Mouse (Mus musculus) limb, embryonic 12.5 days (tissue): ENCODE results near the gene 2210011C24Rik. TPM values are rescaled to one million over a fixed set of nuclear protein-coding genes. Genes with fewer than 3 reads are reported as not detected.
"Not testable (repeated sequence)": the region's sequence is repeated elsewhere in the genome, so short reads cannot be mapped to it uniquely, and the experiment has no call there.

ENCODE experiments used
- ATAC-seq: fragments of 200-750 bp; cut with Nextera tagmentation; 2 replicates; pipeline ENCODE4 v1.8.0; 2017; ENCODE audit warnings: low read depth, moderate TSS enrichment; ENCODE audit not compliant: insufficient number of reproducible peaks, insufficient read depth, low FRiP score, low TSS enrichment
- H3K27ac ChIP-seq: fragments of 300-500 bp; sonication (generic); 2 replicates; pipeline ENCODE4 v1.5.1; 2016; ENCODE audit warnings: mild to moderate bottlenecking, moderate library complexity
- H3K27me3 ChIP-seq: fragments of 300-500 bp; sonication (generic); 2 replicates; pipeline ENCODE4 v1.6.1; 2016; ENCODE audit warnings: mild to moderate bottlenecking, moderate library complexity
- H3K36me3 ChIP-seq: fragments of 300-500 bp; sonication (generic); 2 replicates; pipeline ENCODE4 v1.6.1; 2016; ENCODE audit warnings: mild to moderate bottlenecking, moderate library complexity
- H3K4me1 ChIP-seq: fragments of 300-500 bp; sonication (generic); replicated peaks from 2 replicates; pipeline ENCODE4 v1.6.1; 2016
- H3K4me2 ChIP-seq: fragments of 300-500 bp; sonication (generic); 2 replicates; pipeline ENCODE4 v1.6.1; 2016; ENCODE audit warnings: mild to moderate bottlenecking, moderate library complexity
- H3K4me3 ChIP-seq: fragments of 300-500 bp; sonication (generic); replicated peaks from 2 replicates; pipeline ENCODE4 v1.5.1; 2016; ENCODE audit warnings: mild to moderate bottlenecking
- H3K9ac ChIP-seq: fragments of 300-500 bp; sonication (generic); replicated peaks from 2 replicates; pipeline ENCODE4 v1.6.1; 2016; ENCODE audit warnings: mild to moderate bottlenecking, moderate library complexity
- H3K9me3 ChIP-seq: fragments of 300-500 bp; sonication (generic); 2 replicates; pipeline ENCODE4 v1.6.1; 2016; ENCODE audit warnings: mild to moderate bottlenecking, moderate library complexity
- WGBS: fragments of 180-500 bp; shearing (Covaris S2); methylation state at CpG from one replicate; pipeline ENCODE4 v1.1.7; 2016; 5-methylcytosine and 5-hydroxymethylcytosine counted together
- polyA plus RNA-seq: library from polyadenylated mRNA; unstranded; fragments of >200 nt; fragmentation: Nextera tagmentation; extraction: Ambion mirVana; gene quantifications from 2 replicates; pipeline ENCODE4 v1.2.1, GENCODE M21; 2016

The 2210011C24Rik gene
- polyA plus RNA-seq, 1 experiment from 2014 or later = not detected

DNA sequence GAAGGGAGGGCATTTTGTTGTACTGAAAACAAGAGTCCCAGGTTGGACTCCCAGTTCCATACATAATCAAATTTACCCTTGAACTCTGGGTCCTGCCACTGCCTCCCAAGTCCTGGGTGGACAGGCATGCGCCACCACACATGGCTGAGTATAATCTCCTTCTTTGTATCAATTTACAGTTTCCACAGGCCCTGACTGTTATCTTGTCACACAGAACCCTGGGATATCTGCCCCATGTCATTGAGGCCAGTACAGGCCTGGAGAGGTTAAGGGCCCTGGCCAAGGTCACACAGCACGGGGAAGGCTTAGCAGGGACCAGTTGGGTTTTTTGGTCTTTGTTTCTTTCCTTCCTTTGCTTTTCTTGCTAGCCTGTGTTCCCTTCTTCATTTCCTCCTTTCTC is 19.5 kb downstream of the 2210011C24Rik start:
- ATAC-seq = no peak
- 94% methylated on average over 2 of the region's 2 CpGs for WGBS

DNA sequence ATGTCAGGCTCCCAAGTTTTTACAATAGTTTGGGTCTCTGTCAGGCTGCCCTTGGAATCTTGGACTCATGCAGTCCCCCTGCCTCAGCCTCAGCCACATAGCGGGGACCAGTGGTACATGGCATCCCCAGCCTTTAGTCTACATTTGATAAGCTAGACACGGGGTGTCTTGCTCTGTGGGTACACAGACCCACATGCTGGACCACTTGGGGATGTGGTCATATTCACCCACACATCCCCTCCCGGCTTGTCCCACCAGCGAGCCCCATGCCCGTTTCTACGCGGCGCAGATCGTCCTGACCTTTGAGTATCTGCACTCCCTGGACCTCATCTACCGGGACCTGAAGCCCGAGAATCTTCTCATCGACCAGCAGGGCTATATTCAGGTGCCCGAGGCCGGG is 21.8 kb downstream of the 2210011C24Rik start:
- Histone ChIP-seq H3K27me3 (no peaks in the 10 kb centered on the region), H3K4me3 (no peak overlapping the region), H3K4me1 (no peaks in the 10 kb centered on the region), H3K4me2 (no peak overlapping the region), H3K9me3 (no peaks in the 10 kb centered on the region), H3K36me3 (peaks cover 89% of the 10 kb centered on the region), H3K27ac (no peak overlapping the region), H3K9ac (no peak overlapping the region)
- no peak for ATAC-seq
- 93% methylated on average over 14 of the region's 14 CpGs for WGBS

More for the DNA sequence above, 19.5 kb downstream of the 2210011C24Rik start:
- Histone ChIP-seq H3K36me3 (peaks cover 67% of the 10 kb centered on the region), H3K9me3 (no peaks in the 10 kb centered on the region), H3K27ac (no peak overlapping the region), H3K4me3 (no peak overlapping the region), H3K4me1 (peaks cover 7% of the 10 kb centered on the region), H3K27me3 (no peaks in the 10 kb centered on the region), H3K4me2 (no peak overlapping the region), H3K9ac (no peak overlapping the region)

DNA sequence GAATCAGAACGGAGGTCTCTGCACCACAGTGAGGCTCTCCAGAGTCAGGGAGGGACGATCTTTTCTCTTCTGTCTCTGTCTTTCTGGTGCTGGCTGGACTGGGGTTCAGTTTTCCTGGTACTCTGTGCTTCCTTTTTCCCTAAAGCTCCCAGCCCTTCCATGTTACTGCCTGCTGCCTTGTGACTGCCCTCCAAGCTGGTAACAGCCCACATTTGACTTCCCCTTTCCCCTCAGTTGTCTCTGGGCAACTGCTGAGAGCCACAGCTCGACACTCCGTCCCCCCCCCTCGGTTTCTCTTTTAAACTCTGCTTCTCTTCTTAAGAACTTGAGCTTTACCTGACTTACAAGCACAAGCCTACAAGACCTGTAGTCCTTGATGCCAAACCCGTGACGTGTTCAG is 22.7 kb downstream of the 2210011C24Rik start:
- peaks cover 89% of the 10 kb centered on the region for H3K36me3 ChIP-seq
- no peak overlapping the region for H3K27ac ChIP-seq
- no peak overlapping the region for H3K4me2 ChIP-seq
- no peak overlapping the region for H3K9ac ChIP-seq
- H3K4me1 ChIP-seq = no peaks in the 10 kb centered on the region
- H3K4me3 ChIP-seq = no peak overlapping the region
- no peaks in the 10 kb centered on the region for H3K27me3 ChIP-seq
- no peaks in the 10 kb centered on the region for H3K9me3 ChIP-seq
- no peak for ATAC-seq
- WGBS = 87% methylated on average over 7 of the region's 7 CpGs

DNA sequence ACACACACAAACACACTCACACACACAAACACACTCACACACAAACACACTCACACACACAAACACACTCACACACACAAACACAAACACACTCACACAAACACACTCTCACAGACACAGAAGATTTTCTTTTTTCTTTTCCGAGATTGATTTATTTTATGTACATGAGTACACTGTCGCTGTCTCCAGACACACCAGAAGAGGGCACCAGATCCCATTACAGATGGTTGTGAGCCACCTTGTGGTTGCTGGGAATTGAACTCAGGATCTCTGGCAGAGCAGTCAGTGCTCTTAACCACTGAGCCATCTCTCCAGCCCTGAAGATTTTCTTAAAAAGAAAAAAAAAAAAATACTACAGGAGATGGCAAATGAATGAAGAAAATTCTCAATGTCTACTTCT is 28.7 kb downstream of the 2210011C24Rik start:
- H3K27ac ChIP-seq, H3K9ac ChIP-seq, H3K27me3 ChIP-seq, H3K4me2 ChIP-seq, H3K9me3 ChIP-seq, H3K4me3 ChIP-seq, H3K4me1 ChIP-seq, ATAC-seq: not testable (repeated sequence)
- WGBS = 97% methylated on average over 2 of the region's 2 CpGs
- H3K36me3 ChIP-seq = peaks cover 93% of the 10 kb centered on the region

DNA sequence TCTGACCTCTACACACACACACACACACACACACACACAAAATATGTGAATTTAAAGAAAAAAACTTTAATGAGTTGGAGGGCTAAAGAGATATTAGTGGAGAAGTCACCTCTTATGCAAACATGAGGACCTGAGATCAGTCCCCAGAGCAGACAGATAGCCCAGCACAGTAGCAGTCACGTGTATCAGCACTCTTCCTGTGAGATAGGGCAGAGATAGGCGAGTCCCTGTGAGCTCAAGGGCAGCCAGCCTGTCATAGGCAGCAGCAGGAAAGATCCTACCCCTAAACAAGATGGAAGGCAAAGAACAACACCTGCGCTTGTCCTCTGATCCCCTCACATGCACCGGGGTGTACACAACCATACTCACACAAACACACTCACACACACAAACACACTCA is 29.5 kb downstream of the 2210011C24Rik start:
- H3K4me2 ChIP-seq = no peak overlapping the region
- H3K4me3 ChIP-seq = no peak overlapping the region
- peaks cover 11% of the 10 kb centered on the region for H3K4me1 ChIP-seq
- H3K27ac ChIP-seq = no peak overlapping the region
- H3K36me3 ChIP-seq = peaks cover 87% of the 10 kb centered on the region
- WGBS = 90% methylated on average over 4 of the region's 4 CpGs
- 0 out of 2 replicates have a peak, but pooled peaks cover 4% of the 10 kb centered on the region for H3K9me3 ChIP-seq
- ATAC-seq = no peak
- H3K27me3 ChIP-seq = no peaks in the 10 kb centered on the region
- no peak overlapping the region for H3K9ac ChIP-seq

DNA sequence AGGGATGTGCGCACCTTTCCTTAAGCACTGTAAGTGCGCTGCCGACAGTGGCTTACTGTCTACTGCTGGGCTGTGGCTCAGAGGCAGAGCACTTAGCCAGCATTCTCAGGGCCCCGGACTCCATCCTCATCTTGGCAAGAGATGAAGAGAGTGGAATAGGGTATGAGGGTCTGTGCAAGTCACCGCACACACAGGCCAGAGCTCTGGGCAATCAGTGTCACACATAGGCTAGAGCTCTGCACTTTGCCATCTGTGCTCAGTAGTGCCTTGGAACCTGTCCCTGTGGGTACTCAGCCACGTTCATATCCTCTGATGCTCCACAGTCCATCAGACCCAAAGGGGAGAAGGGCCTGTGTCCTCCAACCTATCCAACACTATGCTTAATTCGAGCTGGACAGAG is 30.4 kb downstream of the 2210011C24Rik start:
- 97% methylated on average over 7 of the region's 7 CpGs for WGBS
- Histone ChIP-seq H3K27me3 (no peaks in the 10 kb centered on the region), H3K36me3 (peaks cover 77% of the 10 kb centered on the region), H3K9ac (no peak overlapping the region), H3K4me3 (no peak overlapping the region), H3K27ac (no peak overlapping the region), H3K4me2 (no peak overlapping the region), H3K9me3 (0 out of 2 replicates have a peak, but pooled peaks cover 4% of the 10 kb centered on the region), H3K4me1 (peaks cover 20% of the 10 kb centered on the region)
- no peak for ATAC-seq

DNA sequence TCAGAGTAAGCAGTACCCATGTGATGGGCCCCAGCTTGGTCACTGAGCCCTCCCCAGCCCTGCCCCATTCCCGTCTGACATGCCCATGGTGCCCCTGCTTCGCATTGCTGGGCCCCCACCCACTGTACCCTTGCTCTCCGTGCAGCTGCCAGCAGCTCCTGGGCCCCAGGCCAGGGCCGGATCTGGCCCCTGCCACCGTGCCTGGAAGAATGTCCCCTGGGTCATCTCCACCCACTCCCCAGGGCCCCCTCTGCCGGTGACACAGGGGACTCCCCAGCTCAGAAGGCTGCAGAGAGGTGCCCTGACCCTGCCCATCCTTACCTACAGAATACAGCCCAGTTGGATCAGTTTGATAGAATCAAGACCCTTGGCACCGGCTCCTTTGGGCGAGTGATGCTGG is 31.1 kb downstream of the 2210011C24Rik start:
- no peak overlapping the region for H3K9ac ChIP-seq
- H3K4me2 ChIP-seq = no peak overlapping the region
- H3K36me3 ChIP-seq = peaks cover 71% of the 10 kb centered on the region
- H3K9me3 ChIP-seq = 0 out of 2 replicates have a peak, but pooled peaks cover 4% of the 10 kb centered on the region
- H3K27ac ChIP-seq = no peak overlapping the region
- no peak for ATAC-seq
- peaks cover 20% of the 10 kb centered on the region for H3K4me1 ChIP-seq
- no peak overlapping the region for H3K4me3 ChIP-seq
- H3K27me3 ChIP-seq = no peaks in the 10 kb centered on the region
- 84% methylated on average over 8 of the region's 8 CpGs for WGBS

DNA sequence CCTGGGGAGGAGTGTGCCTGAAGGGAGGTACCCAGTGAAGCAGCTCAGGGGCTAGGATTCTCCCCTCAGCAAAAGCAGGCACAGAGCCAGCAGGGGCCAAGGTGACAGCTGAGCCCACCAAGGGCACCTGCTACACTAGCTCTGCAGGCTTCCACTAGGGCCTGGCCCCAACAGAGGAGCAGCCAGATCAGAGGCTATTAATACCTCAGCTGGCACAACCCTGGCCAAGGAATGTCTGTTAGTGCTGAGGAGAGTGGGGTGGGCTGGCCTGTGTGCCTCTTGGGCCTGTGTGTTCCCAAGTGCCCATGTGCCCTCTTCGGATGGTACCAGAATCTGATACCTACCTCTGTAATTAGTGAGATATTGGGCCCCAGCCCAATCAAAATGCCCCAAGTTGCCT is 31.7 kb downstream of the 2210011C24Rik start:
- H3K36me3 ChIP-seq = peaks cover 65% of the 10 kb centered on the region
- ATAC-seq = no peak
- H3K27me3 ChIP-seq = no peaks in the 10 kb centered on the region
- no peak overlapping the region for H3K27ac ChIP-seq
- no peak overlapping the region for H3K4me2 ChIP-seq
- H3K4me3 ChIP-seq = no peak overlapping the region
- 96% methylated on average over 1 of the region's 1 CpGs for WGBS
- H3K4me1 ChIP-seq = peaks cover 20% of the 10 kb centered on the region
- 0 out of 2 replicates have a peak, but pooled peaks cover 4% of the 10 kb centered on the region for H3K9me3 ChIP-seq
- H3K9ac ChIP-seq = no peak overlapping the region

DNA sequence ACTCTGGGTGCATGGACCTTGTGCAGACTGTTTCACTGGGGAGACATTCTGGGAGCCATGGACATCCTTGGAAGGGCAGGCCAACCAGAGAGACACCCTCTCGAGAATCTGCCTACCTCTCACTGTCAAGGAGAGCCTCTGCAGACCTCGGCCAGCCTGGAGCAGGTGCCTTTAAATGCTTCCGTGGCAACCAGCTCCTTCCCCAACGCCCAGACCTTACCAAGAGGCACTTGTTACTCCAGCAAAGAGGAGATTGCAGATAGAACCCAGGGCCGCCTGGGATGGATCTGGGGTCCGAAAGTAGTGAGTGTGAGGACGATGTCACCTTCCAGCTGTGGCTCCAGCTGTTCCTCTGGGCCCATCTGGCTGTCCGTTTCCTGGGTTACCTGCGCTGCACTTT is 33.8 kb downstream of the 2210011C24Rik start:
- Histone ChIP-seq H3K9ac (no peak overlapping the region), H3K27me3 (no peaks in the 10 kb centered on the region), H3K27ac (peak overlapping the region; percentile 14), H3K36me3 (peaks cover 47% of the 10 kb centered on the region), H3K4me3 (no peak overlapping the region), H3K4me1 (peaks cover 34% of the 10 kb centered on the region), H3K4me2 (peak overlapping the region; percentile 28; the same call in 1 of the 2 replicates), H3K9me3 (no peaks in the 10 kb centered on the region)
- ATAC-seq = no peak
- WGBS = 76% methylated on average over 9 of the region's 9 CpGs

DNA sequence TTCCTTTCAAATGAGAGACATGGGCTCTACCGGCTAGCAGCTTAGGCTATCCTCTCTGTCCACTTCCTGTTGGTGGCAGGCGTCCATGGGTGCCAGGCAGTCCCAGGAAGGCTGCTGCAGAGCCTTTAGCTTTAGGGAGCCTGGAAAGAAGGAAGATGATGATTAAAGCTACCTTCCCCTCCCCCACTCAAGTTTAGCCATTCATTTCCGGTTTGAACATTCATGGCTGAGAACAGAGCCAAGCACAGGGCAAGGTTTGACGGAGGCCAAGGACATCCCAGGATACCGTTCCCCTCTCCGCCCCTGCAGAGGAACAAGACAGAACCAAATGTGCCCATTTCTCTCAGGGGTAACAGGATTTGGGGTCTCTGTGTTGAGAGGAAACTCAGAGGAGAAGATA is 34.3 kb downstream of the 2210011C24Rik start:
- Histone ChIP-seq H3K36me3 (peaks cover 41% of the 10 kb centered on the region), H3K9ac (no peak overlapping the region), H3K4me2 (peak overlapping the region; percentile 28; the same call in 1 of the 2 replicates), H3K4me1 (peaks cover 34% of the 10 kb centered on the region), H3K27ac (peak overlapping the region; percentile 14), H3K9me3 (no peaks in the 10 kb centered on the region), H3K4me3 (no peak overlapping the region), H3K27me3 (no peaks in the 10 kb centered on the region)
- no peak for ATAC-seq
- 48% methylated on average over 6 of the region's 6 CpGs for WGBS

DNA sequence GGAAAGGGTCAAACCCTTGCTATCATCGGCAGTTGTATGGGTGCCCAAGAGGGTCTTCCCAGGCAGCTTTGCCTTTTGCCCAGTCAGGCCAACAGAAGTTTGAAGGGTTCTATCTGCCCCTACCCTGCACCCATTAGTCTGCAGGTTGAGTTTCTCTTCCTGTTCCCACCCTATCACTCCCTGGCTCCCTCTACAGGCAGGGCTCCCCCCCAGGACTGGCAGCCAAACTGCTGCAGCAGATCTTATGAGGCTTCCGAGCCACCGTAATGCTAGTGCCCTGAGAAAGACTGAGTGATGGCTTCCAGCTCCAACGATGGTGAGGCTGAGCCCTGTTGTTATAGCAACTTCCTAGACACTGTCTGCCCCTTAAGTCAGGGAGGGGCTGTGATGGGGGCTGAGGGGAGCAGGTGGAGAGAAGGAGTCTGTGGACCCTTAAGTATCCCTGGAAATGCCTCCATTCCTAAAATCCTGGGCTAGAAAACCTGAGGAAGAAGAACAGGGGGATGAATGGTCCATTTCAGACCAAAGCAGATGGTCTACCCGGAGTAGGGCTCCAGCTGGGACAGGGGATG is 35.1 kb downstream of the 2210011C24Rik start:
- Histone ChIP-seq H3K9me3 (no peaks in the 10 kb centered on the region), H3K4me1 (peaks cover 36% of the 10 kb centered on the region), H3K27me3 (no peaks in the 10 kb centered on the region), H3K27ac (no peak overlapping the region), H3K4me3 (no peak overlapping the region), H3K36me3 (peaks cover 34% of the 10 kb centered on the region), H3K4me2 (0 out of 2 replicates have a peak overlapping the region, but pooled peaks have one; percentile 28), H3K9ac (no peak overlapping the region)
- 85% methylated on average over 5 of the region's 5 CpGs for WGBS
- no peak for ATAC-seq

DNA sequence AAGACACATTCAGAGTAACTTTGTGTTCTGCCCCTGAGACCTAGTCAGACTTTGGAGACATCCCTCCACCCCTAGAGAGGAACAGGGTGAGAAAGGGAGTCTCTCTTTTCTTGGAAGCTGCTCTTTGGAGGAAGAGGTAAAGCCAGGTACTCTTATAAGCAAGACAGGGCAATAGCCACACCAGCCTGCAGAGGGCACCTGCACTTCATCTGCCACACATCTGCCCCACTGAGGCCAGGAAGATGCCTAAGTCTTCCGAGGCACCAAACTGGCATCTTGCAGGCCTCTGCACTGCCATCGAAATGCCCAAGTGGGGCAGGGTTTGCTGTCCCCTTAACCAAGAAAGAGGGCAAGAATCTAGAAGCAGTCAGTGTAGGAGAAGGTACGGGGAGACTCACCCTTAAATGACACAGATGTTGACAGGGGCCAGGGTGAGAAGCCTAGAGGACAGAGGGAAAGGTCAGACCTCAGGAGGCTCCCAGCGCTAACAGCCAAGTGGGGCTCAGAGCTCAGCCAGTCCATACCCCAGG is 35.8 kb downstream of the 2210011C24Rik start:
- H3K27ac ChIP-seq = no peak overlapping the region
- H3K4me3 ChIP-seq = no peak overlapping the region
- H3K36me3 ChIP-seq = peaks cover 27% of the 10 kb centered on the region
- no peak for ATAC-seq
- H3K9ac ChIP-seq = no peak overlapping the region
- H3K4me2 ChIP-seq = no peak overlapping the region
- H3K4me1 ChIP-seq = peaks cover 39% of the 10 kb centered on the region
- 82% methylated on average over 4 of the region's 4 CpGs for WGBS
- no peaks in the 10 kb centered on the region for H3K9me3 ChIP-seq
- no peaks in the 10 kb centered on the region for H3K27me3 ChIP-seq
